Mouse (Mus musculus): ENCODE data around the gene Clec4a3.

- TF ChIP-seq CTCF (IDR thresholded peaks at IDR 0.05; ENCODE audit: low read depth) (no peak), EP300 (IDR thresholded peaks at IDR 0.05; ENCODE audit: low read depth) (no peak)
Observed at GRCm38 (mm10) chr6:122946760-122947159, 5.6 kb upstream of the Clec4a3 start.

Measured in liver, postnatal 0 days (tissue).